Mouse (Mus musculus) left cerebral cortex, adult 9 months (tissue): Measurements from ENCODE around the gene Nkx6-1.

Source experiments
- DNase-seq, 2 experiments: peaks; one replicate each; pipeline ENCODE4 v3.0.0; 2022; ENCODE audit warnings: low spot score in 2 of 2

The Nkx6-1 gene

GRCm38 (mm10) chr5:101659411-101659971 is 5.3 kb downstream of the Nkx6-1 start:
- no peak for DNase-seq

- no peak for DNase-seq
Measured at GRCm38 (mm10) chr5:101658984-101659290, 5.9 kb downstream of the Nkx6-1 start.

- no peak for DNase-seq
Measured at GRCm38 (mm10) chr5:101658188-101658983, 6.4 kb downstream of the Nkx6-1 start.

- DNase-seq: no peak
Measured at GRCm38 (mm10) chr5:101657698-101658097, 7.1 kb downstream of the Nkx6-1 start.

GRCm38 (mm10) chr5:101656107-101656506 is 8.7 kb downstream of the Nkx6-1 start:
- no peak for DNase-seq

- DNase-seq: no peak
Measured at GRCm38 (mm10) chr5:101655418-101655817, 9.4 kb downstream of the Nkx6-1 start.

- no peak for DNase-seq
Measured at GRCm38 (mm10) chr5:101647726-101648686, 16.8 kb downstream of the Nkx6-1 start.

GRCm38 (mm10) chr5:101646961-101647575 is 17.7 kb downstream of the Nkx6-1 start:
- no peak for DNase-seq

GRCm38 (mm10) chr5:101645071-101645470 is 19.7 kb downstream of the Nkx6-1 start:
- DNase-seq: no peak

- DNase-seq: no peak
Measured at GRCm38 (mm10) chr5:101638101-101638500, 26.7 kb downstream of the Nkx6-1 start.
